Mouse (Mus musculus): ENCODE data around the gene Dusp1. TPM values are rescaled to one million over a fixed set of nuclear protein-coding genes. Genes with fewer than 3 reads are reported as not detected.

Gene Dusp1
- polyA plus RNA-seq, 1 experiment from 2014 or later = 16.2 TPM

DNA sequence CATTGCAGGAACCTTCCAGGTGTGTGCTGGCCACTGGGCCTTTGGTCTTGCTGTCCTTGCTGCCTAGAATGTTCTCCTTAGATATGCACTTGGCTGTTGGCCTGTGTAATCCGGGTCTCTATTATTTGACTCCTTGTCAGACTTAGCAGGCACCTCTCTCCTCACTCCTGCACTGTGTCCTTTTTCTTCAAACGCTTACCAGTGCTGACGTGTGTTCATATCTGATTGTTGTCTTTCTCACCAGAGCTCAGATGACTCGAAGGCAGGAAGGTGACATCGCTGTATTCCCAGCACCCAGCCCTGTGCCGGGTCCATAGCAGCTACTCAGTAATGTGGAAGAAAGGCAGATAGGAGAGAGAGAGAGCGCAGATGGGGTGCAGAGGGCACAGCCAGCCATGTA lies 33.0 kb upstream of the Dusp1 start:
- Histone ChIP-seq H3K27me3 (ENCODE audit: control insufficient read depth, insufficient read depth, low read length) (no peaks in the 10 kb centered on the region), H3K36me3 (ENCODE audit: control insufficient read depth, insufficient read depth, low read length) (0 out of 2 replicates have a peak, but pooled peaks cover 4% of the 10 kb centered on the region), H3K9ac (replicated peaks; ENCODE audit: low read depth, low read length) (no peak overlapping the region), H3K27ac (ENCODE audit: low read length) (peak overlapping the region; percentile 68), H3K9me3 (ENCODE audit: control insufficient read depth, low read depth, low read length) (no peaks in the 10 kb centered on the region), H3K4me2 (replicated peaks; ENCODE audit: low read depth, low read length) (no peak overlapping the region), H3K4me1 (ENCODE audit: control insufficient read depth, insufficient read depth, low read length) (peaks cover 25% of the 10 kb centered on the region), H3K4me3 (ENCODE audit: low read depth, low read length) (no peak overlapping the region)
- no peak for ATAC-seq (ENCODE audit: insufficient number of reproducible peaks, insufficient read depth, low FRiP score, low read depth)
- WGBS = 81% methylated on average over 7 of the region's 7 CpGs

DNA sequence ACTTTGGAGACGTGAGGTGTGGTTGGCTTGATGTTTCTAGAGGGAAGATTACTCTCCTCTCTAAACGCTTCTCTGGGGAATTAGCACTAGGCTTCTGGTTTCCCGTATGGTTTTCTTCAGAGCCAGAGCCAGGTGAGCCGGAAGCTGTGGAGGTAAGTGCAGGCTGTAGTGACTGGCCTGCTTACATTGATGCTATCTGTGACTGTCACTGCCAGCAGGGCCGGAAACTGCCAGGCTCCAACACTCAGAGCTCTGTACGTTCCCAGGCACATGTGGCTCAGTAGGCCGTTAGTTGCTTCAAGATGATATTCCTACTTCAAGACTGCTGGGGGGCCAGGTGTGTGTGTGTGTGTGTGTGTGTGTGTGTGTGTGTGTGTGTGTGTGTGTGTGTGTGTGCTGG lies 32.2 kb upstream of the Dusp1 start:
- H3K36me3 ChIP-seq (ENCODE audit: control insufficient read depth, insufficient read depth, low read length) = 0 out of 2 replicates have a peak, but pooled peaks cover 4% of the 10 kb centered on the region
- ATAC-seq (ENCODE audit: insufficient number of reproducible peaks, insufficient read depth, low FRiP score, low read depth) = no peak
- 79% methylated on average over 7 of the region's 7 CpGs for WGBS
- H3K4me2 ChIP-seq (replicated peaks; ENCODE audit: low read depth, low read length) = no peak overlapping the region
- no peak overlapping the region for H3K27ac ChIP-seq (ENCODE audit: low read length)
- no peaks in the 10 kb centered on the region for H3K27me3 ChIP-seq (ENCODE audit: control insufficient read depth, insufficient read depth, low read length)
- peaks cover 25% of the 10 kb centered on the region for H3K4me1 ChIP-seq (ENCODE audit: control insufficient read depth, insufficient read depth, low read length)
- H3K9ac ChIP-seq (replicated peaks; ENCODE audit: low read depth, low read length) = no peak overlapping the region
- H3K9me3 ChIP-seq (ENCODE audit: control insufficient read depth, low read depth, low read length) = no peaks in the 10 kb centered on the region
- no peak overlapping the region for H3K4me3 ChIP-seq (ENCODE audit: low read depth, low read length)

DNA sequence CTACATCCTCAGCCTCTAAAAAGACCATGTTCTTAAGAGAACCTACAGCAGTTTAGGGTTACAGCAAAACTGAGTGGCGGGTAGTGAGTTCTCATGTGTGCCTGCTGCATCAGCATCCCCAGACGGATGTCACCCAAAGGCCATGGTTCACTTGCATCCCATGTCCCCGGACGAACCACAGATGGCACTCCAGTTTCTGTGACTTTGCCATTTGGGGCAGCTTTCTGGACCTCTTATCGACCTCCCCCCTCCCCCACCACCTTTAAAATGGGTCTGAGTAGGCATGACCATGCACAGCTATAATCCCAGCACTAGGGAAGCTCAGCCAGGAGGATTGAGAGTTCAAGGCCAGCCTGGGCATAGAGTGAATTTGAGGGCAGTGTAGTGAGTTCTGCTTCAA lies 31.3 kb upstream of the Dusp1 start:
- Histone ChIP-seq H3K27me3 (ENCODE audit: control insufficient read depth, insufficient read depth, low read length) (no peaks in the 10 kb centered on the region), H3K4me2 (replicated peaks; ENCODE audit: low read depth, low read length) (no peak overlapping the region), H3K4me3 (ENCODE audit: low read depth, low read length) (no peak overlapping the region), H3K4me1 (ENCODE audit: control insufficient read depth, insufficient read depth, low read length) (peaks cover 25% of the 10 kb centered on the region), H3K36me3 (ENCODE audit: control insufficient read depth, insufficient read depth, low read length) (0 out of 2 replicates have a peak, but pooled peaks cover 4% of the 10 kb centered on the region), H3K27ac (ENCODE audit: low read length) (no peak overlapping the region), H3K9me3 (ENCODE audit: control insufficient read depth, low read depth, low read length) (no peaks in the 10 kb centered on the region), H3K9ac (replicated peaks; ENCODE audit: low read depth, low read length) (no peak overlapping the region)
- WGBS = 91% methylated on average over 5 of the region's 5 CpGs
- no peak for ATAC-seq (ENCODE audit: insufficient number of reproducible peaks, insufficient read depth, low FRiP score, low read depth)

DNA sequence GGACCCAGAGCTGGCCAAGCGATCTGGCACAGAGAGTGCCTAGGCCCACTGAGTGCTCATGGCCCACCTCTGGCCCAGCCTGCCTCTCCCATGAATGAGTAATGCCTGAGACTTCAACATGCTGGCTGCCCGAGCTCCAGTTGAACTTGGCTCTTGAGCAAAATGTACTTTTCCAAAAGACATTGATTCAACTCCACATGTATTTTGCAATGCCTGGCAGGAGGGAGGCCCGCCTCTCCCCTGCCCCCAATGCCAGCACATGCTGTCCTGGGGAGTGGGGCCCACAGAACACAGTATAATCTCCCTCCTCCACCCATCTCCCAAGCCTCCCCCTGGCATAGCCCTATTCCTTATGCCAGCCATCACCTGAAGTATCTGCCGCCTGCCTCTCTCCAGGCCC lies 30.6 kb upstream of the Dusp1 start:
- WGBS = 98% methylated on average over 4 of the region's 4 CpGs
- H3K4me3 ChIP-seq (ENCODE audit: low read depth, low read length) = no peak overlapping the region
- H3K27ac ChIP-seq (ENCODE audit: low read length) = no peak overlapping the region
- ATAC-seq (ENCODE audit: insufficient number of reproducible peaks, insufficient read depth, low FRiP score, low read depth) = no peak
- no peak overlapping the region for H3K4me2 ChIP-seq (replicated peaks; ENCODE audit: low read depth, low read length)
- peaks cover 25% of the 10 kb centered on the region for H3K4me1 ChIP-seq (ENCODE audit: control insufficient read depth, insufficient read depth, low read length)
- H3K9me3 ChIP-seq (ENCODE audit: control insufficient read depth, low read depth, low read length) = no peaks in the 10 kb centered on the region
- 0 out of 2 replicates have a peak, but pooled peaks cover 4% of the 10 kb centered on the region for H3K36me3 ChIP-seq (ENCODE audit: control insufficient read depth, insufficient read depth, low read length)
- no peaks in the 10 kb centered on the region for H3K27me3 ChIP-seq (ENCODE audit: control insufficient read depth, insufficient read depth, low read length)
- H3K9ac ChIP-seq (replicated peaks; ENCODE audit: low read depth, low read length) = no peak overlapping the region

DNA sequence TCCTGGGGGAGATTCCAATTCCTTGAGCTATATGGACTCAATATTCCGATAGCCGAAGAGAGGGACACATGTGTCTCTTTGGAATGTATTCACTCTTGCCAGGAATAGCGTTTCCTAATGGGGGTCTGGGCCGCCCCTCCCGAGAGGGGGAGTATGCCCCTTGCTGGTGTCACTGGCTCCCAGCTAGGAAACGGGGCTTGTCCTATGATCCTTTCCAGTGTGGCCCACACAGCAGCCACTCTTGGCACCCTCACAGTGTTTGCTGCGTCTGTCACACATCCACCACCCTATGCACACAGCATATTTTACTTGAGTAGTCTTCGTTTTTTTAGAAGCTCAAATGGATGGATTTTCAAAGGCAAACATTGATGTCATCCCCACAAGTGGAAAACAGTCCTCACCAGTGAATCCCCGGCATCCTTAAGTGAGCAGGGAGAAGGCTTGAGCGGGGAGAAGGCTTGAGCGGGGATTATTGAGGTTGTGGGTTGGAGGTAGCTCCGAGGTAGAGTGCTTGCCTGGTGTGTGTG lies 26.1 kb upstream of the Dusp1 start:
- no peak overlapping the region for H3K9ac ChIP-seq (replicated peaks; ENCODE audit: low read depth, low read length)
- ATAC-seq (ENCODE audit: insufficient number of reproducible peaks, insufficient read depth, low FRiP score, low read depth) = no peak
- no peak overlapping the region for H3K4me2 ChIP-seq (replicated peaks; ENCODE audit: low read depth, low read length)
- H3K4me1 ChIP-seq (ENCODE audit: control insufficient read depth, insufficient read depth, low read length) = peaks cover 16% of the 10 kb centered on the region
- 83% methylated on average over 12 of the region's 12 CpGs for WGBS
- H3K27ac ChIP-seq (ENCODE audit: low read length) = no peak overlapping the region
- no peak overlapping the region for H3K4me3 ChIP-seq (ENCODE audit: low read depth, low read length)
- no peaks in the 10 kb centered on the region for H3K9me3 ChIP-seq (ENCODE audit: control insufficient read depth, low read depth, low read length)
- H3K36me3 ChIP-seq (ENCODE audit: control insufficient read depth, insufficient read depth, low read length) = 0 out of 2 replicates have a peak, but pooled peaks cover 3% of the 10 kb centered on the region
- no peaks in the 10 kb centered on the region for H3K27me3 ChIP-seq (ENCODE audit: control insufficient read depth, insufficient read depth, low read length)

DNA sequence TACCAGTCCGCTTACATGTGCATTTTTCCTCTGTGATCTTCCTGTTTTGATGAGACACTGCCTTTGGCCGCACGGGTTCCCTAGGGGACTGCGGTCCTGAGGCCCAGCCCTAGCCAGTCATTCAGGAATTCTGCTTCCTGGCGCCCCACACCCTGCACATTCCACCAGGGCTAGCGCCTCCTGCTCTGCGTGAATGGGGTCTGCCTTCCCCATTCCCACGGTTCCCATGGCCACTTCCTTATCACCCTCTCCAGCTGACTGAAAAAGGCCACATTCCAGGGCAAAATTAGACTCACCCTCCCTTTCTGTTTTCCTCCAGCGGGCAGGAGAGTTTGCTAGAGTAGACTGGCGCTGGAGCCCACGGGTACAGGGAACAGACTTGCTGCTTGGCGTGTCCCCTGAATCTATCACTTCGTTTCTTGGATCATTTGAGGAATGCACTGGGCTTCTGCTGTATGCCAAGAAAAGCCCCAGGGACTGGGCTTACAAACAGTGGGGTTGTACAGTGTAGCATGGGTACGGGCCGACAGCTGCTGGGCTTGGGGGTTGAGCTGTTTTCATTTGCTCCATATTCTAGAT lies 22.7 kb upstream of the Dusp1 start:
- no peak overlapping the region for H3K4me3 ChIP-seq (ENCODE audit: low read depth, low read length)
- H3K27ac ChIP-seq (ENCODE audit: low read length) = peak overlapping the region; percentile 72; the same call in 1 of the 2 replicates
- H3K4me1 ChIP-seq (ENCODE audit: control insufficient read depth, insufficient read depth, low read length) = peaks cover 16% of the 10 kb centered on the region
- H3K4me2 ChIP-seq (replicated peaks; ENCODE audit: low read depth, low read length) = 0 out of 2 replicates have a peak overlapping the region, but pooled peaks have one; percentile 7
- H3K9me3 ChIP-seq (ENCODE audit: control insufficient read depth, low read depth, low read length) = no peaks in the 10 kb centered on the region
- ATAC-seq (ENCODE audit: insufficient number of reproducible peaks, insufficient read depth, low FRiP score, low read depth) = peak; percentile 81
- WGBS = 45% methylated on average over 15 of the region's 15 CpGs
- H3K27me3 ChIP-seq (ENCODE audit: control insufficient read depth, insufficient read depth, low read length) = no peaks in the 10 kb centered on the region
- no peak overlapping the region for H3K9ac ChIP-seq (replicated peaks; ENCODE audit: low read depth, low read length)
- no peaks in the 10 kb centered on the region for H3K36me3 ChIP-seq (ENCODE audit: control insufficient read depth, insufficient read depth, low read length)

DNA sequence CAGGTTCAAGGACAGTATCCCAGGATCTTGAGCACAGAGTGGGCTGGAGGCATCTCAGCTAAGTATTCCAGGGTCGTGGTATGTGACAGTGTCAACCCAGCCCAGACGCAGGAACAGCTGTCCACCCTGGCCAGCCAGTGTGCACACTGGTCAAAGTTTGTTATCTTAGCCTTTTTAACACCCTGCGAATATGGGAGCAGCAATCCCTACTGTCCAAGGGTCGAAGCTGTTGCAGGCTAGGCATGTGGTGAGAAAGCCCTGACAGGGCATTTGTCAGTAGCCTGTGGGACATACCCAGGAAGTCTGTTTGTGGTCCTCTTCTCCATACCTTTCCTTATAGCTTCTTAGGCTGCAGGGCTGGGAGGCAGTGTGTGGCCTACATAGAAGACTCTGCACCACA lies 22.1 kb upstream of the Dusp1 start:
- Histone ChIP-seq H3K9me3 (ENCODE audit: control insufficient read depth, low read depth, low read length) (no peaks in the 10 kb centered on the region), H3K27ac (ENCODE audit: low read length) (peak overlapping the region; percentile 72; the same call in 1 of the 2 replicates), H3K4me2 (replicated peaks; ENCODE audit: low read depth, low read length) (no peak overlapping the region), H3K27me3 (ENCODE audit: control insufficient read depth, insufficient read depth, low read length) (no peaks in the 10 kb centered on the region), H3K9ac (replicated peaks; ENCODE audit: low read depth, low read length) (no peak overlapping the region), H3K4me3 (ENCODE audit: low read depth, low read length) (no peak overlapping the region), H3K4me1 (ENCODE audit: control insufficient read depth, insufficient read depth, low read length) (peaks cover 16% of the 10 kb centered on the region), H3K36me3 (ENCODE audit: control insufficient read depth, insufficient read depth, low read length) (no peaks in the 10 kb centered on the region)
- no peak; the same call in 1 of the 2 replicates for ATAC-seq (ENCODE audit: insufficient number of reproducible peaks, insufficient read depth, low FRiP score, low read depth)
- 51% methylated on average over 4 of the region's 4 CpGs for WGBS

DNA sequence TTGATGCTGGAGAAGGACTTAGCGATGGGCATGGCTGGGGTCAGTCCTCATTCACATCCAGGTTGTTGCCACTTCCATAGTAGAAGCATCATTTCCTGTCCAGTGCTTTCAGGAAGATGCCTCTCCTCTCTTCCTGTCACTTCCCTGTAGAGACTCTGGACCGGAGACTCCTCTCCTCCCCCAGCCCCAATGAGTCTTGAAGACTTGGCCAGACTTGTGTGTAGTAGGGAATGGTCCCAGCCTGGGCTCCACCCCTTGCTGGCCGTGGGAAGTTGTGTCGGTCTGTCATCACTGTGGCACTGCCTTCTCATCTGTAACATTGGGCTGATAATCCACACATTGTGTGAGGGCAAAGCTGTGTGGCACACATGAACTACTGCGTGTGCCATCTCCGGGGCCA lies 21.7 kb upstream of the Dusp1 start:
- no peaks in the 10 kb centered on the region for H3K9me3 ChIP-seq (ENCODE audit: control insufficient read depth, low read depth, low read length)
- H3K4me3 ChIP-seq (ENCODE audit: low read depth, low read length) = no peak overlapping the region
- 85% methylated on average over 6 of the region's 6 CpGs for WGBS
- peak overlapping the region; percentile 72; the same call in 1 of the 2 replicates for H3K27ac ChIP-seq (ENCODE audit: low read length)
- H3K36me3 ChIP-seq (ENCODE audit: control insufficient read depth, insufficient read depth, low read length) = no peaks in the 10 kb centered on the region; the same call in 1 of the 2 replicates
- H3K4me1 ChIP-seq (ENCODE audit: control insufficient read depth, insufficient read depth, low read length) = peaks cover 16% of the 10 kb centered on the region
- H3K9ac ChIP-seq (replicated peaks; ENCODE audit: low read depth, low read length) = no peak overlapping the region
- H3K27me3 ChIP-seq (ENCODE audit: control insufficient read depth, insufficient read depth, low read length) = no peaks in the 10 kb centered on the region
- ATAC-seq (ENCODE audit: insufficient number of reproducible peaks, insufficient read depth, low FRiP score, low read depth) = no peak
- no peak overlapping the region for H3K4me2 ChIP-seq (replicated peaks; ENCODE audit: low read depth, low read length)

All from stomach, embryonic 14.5 days (tissue).